Mouse (Mus musculus) adrenal gland, postnatal 10 days (tissue): ENCODE measurements around the gene Vps26c. TPM values are rescaled to one million over a fixed set of nuclear protein-coding genes. Genes with fewer than 3 reads are reported as not detected.

Experiments
- DNase-seq: peaks from one replicate; pipeline ENCODE4 v3.0.0; 2021; ENCODE audit warnings: mixed read lengths
- long read RNA-seq, 2 experiments: library from polyadenylated mRNA; stranded (forward); transcript quantifications; one replicate each; pipeline ENCODE4 v2.0.0; 2021
- total RNA-seq, 2 experiments: library from RNA; stranded (reverse); gene quantifications; 2 replicates each; pipeline ENCODE4 v1.2.3; 2021

The Vps26c gene
- total RNA-seq, result 10 to 100 TPM; 40.8 to 52.8 TPM
- long read RNA-seq, experiment 1, transcript Vps26c-201 (8 exons, 2,547 nt), result major isoform, 61 of 72 reads
- long read RNA-seq, experiment 1, partial matches to known transcripts, result 9 of 72 reads
- long read RNA-seq, experiment 1, other reads (novel, unspliced or antisense), result 2 of 72 reads
- long read RNA-seq, experiment 2, transcript Vps26c-201 (8 exons, 2,547 nt), result major isoform, 48 of 56 reads
- long read RNA-seq, experiment 2, partial matches to known transcripts, result 4 of 56 reads
- long read RNA-seq, experiment 2, other reads (novel, unspliced or antisense), result 4 of 56 reads

DNA sequence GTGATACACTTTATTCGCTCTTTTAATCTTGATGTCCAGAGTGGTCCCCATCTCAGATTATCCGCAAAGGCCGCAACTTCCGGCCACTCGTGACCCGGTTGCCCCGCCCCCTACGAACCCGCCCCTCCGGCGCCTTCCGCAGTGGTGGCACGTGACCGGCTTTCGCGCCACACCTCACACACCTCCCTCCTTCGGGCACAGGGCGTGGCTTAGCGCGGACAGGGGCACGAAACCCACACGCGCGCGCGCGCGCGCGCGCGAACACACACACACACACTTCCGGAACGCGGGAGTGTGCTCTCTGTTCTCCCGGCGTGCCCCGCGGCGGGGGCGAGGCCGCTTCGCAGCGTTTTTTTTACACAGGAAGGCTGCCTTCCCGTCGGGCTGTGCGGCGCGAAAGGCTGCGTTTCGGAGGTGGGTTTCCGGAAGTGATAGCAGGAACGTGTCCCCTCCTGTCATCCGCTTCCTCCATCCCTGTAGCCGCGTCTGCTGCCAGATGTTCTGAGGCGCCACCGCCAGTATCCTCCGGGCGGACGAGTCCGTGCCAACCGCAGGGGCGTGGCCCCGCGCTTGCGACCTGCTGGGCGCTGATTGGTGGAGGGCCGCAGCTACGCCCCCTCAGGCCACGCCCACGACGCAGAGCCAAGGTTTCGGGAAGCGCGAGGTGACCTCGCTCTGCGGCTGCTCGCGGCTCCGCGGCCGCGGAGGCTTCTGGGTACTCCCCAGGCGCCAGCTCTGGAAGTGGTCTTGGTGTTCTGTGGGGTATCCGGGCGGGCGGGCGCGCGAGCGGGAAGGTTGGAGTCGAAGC is at the start of gene Vps26c:
Vps26c (minus strand) TSS at position 487 of the 808 bp plus-strand sequence.
- DNase-seq, result peak; percentile 98

DNA sequence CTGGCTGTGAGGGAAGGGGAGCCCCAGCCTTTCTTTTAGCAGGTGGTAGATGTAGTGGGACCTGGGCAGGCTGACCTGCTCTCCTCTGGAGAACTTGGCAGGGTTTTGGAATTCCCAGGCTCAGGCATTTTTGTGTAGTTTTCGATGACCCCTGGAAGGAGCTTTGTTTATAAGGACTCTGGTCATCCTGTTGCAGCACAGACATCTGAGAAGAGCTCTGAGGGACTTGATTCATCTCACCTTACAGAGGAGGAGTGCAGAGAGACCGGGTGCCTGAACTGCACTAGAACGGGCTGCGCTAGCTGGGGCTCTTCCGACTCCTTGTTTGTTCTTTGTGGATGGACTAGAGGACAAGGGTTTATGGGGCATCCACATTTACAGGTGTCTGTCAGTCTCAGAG is 49.1 kb upstream of the Vps26c start:
- no peak for DNase-seq

DNA sequence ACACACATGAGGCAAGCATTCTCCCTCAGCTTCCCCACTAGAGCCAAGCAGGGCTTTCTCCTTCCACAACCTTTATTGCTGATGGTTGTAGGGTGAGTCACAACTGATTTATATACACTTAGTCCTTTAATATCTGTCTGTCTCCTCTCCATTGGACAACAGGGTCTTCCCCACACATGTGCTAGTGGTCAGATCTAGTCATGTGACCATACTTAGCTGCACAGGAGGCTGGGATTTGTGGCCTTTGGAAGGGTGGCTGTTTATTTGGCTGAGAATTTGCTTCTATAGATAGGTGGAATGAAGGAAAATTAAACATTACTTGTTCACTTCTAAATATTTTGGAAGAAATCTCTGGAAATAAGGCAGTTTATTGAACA is 48.1 kb upstream of the Vps26c start:
- DNase-seq, result no peak

DNA sequence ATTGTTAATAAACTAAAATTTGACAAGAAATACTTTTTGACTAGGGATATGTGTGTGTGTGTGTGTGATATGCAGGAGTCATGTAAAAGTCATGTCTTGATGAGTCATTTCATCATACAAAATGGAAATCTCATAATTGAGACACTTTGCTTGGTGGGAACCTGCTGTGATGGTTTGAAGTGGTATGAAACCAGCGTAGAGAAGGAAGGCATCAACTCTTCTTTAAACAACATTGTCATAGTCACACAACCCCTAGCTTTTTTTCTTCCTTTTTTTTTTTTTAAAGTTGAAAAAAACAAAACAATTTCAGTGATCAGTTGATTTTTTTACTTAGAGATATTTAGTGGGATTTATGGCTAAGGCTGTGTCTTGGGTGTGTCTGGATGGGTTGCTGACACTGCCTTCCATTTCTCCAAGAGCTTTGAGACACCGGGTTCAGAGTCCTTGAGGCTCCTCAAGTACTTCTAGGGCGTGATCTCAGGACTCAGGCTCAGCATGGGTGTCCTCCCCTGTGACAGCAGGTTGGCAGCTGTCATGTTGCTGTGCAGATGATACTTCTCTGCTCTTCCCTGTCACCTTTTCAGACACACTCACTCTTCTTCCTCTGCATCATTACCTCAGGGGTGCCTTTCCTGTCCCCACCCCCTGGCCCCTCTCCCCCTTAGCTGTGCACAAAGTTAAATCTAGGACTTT is 47.5 kb upstream of the Vps26c start:
- no peak for DNase-seq

DNA sequence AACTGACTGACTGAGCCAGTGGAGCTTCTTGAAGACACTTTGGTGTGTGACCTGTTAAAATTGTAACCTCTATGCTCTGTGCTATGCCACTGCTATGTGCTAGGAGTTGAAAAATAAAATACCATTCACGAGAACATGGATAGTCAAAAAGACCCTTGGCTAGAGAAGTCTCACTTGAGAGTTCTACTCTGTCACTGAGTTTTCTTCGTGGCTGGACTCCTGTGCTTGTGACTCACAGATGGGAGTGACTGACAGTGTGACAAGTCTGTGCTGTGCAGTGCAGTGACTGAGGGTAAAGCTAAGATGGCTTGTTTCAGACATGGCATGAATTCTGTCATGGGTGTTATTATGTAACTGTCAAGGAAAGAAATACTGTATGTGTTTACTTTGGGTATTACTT is 45.8 kb upstream of the Vps26c start:
- no peak for DNase-seq

DNA sequence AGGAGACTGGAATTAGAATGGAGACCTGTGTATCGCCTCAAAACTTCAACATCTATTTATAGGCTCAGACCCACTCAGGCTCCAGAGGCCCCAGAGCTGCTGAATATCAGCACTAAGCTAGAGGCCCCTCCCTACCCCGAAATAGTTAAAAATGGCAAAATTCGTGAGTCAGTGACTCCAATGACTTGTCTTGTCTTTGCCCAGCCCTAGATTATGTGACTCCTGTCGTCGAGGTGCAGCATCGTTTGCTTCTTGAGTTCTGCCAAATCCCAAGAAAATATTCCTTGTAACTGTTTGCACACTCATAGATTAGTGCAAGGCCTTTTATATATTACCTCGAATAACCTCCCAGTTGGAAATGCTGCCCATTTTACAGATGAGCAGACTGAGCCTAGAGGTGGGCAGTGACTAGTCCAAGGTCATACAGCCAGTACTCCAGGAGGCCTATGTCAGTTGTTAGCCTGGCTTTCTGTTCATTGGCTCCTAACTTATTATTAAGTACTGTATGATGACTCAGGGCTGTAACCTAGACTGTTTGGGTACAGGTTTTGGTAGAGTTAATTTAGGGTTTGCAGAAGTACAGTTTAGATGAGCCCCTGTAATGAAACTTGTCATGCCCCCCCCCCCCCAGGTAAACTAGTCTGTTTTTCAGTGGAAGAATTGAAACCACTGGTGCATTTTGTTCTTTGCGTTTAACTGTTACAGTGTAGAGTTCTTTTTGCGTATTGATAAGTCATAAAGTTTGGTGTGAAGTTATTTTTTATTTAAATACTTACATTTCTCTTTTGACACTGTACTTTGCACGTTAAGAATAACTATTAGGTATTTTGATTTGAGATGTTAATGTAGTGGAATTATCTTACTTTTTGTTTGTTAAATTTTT is 44.7 kb upstream of the Vps26c start:
- no peak for DNase-seq

DNA sequence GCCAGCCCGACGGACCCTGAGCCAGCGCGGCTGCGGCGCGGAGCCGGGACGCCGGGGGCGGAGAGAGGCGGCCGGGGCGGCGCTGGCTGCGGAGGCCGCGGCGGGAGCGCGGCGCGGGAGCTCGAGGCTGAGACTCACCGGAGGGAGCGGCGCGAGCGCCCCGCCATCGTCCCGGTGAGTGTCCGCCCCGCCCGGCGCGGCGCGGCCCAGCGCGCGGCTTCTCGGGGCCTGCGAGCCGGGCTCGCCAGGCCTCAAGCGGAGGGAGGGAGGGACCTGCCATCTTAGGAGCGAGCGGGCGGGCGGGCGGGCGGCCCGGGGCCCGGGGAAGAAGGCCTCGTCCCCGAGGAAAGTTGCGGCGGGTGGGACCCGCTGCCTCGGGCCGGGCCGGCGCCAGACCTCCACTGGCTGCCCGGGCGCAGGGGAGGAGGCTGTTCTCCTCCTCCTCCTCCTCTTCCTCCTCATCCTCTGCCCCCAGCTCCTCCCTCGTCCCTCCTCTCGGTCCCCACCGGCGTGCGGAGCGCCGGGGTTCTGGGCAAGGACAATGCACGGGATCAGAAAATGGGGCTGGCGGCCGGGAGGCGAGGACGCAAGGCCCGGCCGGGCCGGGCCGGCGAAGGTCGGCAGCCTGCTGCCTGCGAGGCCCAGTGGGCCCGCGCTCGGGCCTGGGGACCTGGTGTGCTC is 43.9 kb upstream of the Vps26c start:
- DNase-seq, result peak; percentile 76

DNA sequence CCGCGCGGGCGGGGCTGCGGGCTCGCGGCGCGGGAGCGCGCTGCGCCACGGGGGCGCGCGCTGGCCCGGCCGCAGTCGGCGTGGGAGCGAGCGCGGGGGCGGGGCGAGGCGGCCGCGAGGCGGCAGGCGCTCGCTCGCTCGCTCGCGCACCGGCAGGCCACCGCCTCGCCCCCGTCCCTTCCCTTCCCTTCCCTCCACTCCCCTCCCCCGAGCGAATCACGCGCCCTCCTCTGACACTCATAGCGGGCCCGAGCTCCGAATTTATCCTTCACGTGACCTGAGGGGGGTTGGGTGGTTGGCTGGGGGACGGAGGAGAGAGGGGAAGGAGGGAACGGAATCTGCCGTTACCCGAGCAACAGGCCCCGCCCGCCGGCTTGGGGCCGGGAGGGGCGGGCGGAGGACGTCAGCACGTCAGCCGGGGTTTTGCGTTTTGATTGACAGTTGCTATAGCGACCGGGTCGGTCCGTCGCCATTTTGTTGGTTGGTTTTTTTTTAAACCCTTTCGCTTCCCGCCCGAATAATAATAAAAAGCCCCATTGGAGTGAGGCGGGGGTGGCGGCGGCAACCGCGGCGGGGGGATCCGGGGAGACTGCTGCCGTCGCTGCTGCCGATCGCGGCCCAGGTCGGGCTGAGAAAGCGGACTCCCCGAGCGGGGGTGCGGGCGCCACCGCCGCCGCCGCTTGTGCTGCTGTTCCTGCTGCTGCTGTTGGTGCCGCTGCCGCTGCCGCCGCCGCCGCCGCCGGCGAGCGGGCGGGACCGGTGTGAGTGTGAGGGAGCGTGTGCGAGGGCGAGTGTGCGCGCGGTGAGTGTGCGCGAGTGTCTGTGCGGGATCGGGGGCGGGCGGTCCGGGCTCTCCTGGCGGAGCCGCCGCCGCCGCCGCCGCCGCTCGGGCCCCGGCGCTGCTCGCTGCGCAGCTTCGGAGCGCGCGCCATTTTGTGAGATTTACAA is 42.9 kb upstream of the Vps26c start, which contains the start of gene Dyrk1a:
Dyrk1a (plus strand) TSS at position 782 of the 948 bp plus-strand sequence.
- DNase-seq, result peak; percentile 99

DNA sequence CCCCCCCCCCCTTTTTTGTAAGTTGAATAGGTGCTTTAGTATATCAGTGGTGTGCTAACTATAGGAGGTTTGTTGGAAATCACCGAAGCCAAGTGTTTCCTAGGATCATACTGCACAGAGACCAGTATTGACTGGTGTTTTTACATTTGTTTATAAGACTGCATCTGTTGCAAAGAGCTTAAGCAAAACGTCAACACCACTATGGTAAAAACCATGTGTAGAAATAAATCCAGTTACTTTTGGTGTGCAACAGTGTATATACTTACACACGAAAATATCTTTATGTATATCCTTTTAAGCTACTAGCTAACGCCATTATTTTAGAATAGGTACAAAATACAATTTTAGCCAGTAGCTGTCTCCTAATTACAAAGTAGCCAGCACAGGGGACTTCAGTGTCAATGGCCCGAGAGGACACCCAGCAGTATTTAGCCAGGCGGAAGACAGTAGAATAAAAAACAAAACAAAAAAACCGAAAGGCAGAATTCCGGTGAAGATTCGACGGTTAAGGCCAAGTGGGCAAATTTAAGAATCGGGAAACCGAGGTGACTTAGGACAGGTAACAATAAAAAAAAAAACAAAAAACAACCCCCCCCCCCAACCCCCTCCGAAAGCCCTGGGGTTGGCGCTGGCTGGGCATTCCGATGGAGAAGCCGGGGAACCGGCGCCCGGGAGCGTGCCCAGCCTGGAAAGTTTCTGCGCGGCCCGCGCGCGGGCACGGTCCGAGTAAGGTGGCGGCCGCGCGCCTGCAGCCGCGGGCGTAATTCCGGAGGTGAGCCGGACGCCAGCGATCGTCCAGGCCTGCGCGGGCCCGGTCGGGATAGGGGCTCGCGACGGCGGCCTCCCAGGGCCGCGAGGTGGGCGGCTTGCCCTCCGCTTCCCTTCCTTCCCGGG is 42.0 kb upstream of the Vps26c start:
- DNase-seq, result no peak

DNA sequence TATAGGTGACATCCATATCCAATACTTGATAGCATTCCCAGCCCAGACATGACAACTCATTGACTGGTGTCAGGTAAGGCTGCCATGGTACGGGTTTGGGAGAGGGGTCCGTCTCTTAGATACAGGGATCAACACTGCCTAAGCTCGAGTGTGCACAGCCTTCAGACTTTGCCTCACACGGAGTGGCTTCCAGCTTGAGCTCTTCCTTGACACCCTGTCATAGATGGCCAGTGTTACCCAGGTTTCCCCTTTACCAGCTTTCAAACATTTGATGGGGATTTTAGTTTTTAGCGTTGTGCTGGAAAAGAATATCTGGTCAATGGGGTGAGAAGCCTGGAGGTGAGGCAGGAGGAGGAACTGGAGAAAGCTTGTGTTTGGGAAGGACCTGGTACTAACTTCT is 41.1 kb upstream of the Vps26c start:
- no peak for DNase-seq

DNA sequence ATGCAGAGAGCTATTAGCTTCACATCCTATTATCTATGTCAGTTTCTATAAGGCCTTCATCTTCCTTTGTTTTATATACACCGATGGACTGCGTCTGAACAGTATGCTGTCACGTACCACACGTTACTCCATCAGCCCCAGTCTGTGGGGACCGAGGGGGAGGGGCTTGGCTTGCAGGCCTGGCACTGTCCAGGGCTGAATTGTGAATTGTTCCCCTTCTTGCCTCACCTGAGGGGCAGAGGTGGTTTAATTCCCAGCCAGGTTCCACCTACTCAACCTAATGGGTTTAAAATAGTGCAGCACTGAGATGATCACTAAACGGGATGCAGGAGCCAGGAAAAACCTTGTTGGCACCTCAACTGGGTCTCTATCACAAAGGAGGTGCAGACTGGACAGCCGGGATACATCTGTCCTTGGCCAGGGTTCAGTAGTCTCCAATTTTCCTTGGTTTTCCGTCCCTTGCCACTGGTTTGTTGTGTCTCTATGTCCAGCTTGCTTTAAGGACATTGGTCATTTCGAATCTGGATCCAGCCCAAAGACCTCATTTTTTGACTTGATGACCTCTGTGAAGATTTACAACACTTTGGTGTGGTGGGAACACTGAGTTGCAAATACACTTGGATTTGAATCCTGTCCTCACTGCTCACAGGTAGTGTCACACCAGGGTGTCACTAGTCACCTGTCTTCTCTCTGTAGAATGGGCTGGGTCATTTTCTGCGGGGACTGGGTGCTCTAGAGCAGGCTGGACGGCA is 40.4 kb upstream of the Vps26c start:
- peak; percentile 40 for DNase-seq

DNA sequence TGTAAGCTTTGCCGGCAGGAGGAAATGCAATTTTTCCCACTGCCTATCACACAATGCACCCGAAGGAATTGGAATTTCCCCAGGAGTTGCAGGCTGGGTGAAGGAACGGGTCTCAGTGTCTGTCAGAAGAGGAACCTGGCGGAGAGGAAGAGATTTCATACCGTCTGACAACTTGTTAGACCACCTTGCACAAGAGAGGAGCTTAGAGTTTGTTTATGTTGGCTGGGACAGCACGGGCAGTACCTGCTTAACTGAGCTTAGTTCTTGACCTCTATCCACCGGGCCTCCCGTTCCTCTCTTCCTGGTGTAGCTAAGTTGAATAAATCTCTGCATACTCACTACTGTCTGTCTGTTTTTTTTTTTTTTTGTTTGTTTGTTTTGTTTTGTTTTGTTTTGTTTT is 39.5 kb upstream of the Vps26c start:
- DNase-seq, result no peak

DNA sequence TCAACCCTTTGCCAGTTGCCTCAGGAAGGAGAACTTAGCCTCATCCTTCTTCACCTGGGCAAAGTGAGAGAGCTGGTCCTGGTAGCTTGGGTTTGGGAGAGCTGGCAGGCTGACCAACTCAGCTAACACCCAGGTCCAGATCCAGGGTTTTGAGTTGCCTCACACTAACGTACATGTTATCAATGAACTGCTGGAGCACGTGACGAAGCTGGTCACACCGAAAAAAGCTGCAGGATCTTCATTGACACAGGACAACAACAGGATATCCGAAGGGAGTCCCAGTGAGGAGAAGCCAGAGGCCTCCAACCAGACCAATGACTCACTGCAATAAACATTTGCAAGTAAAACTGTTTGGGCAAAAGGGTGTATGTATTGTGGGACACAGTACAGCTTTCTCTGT is 34.0 kb upstream of the Vps26c start:
- DNase-seq, result no peak

DNA sequence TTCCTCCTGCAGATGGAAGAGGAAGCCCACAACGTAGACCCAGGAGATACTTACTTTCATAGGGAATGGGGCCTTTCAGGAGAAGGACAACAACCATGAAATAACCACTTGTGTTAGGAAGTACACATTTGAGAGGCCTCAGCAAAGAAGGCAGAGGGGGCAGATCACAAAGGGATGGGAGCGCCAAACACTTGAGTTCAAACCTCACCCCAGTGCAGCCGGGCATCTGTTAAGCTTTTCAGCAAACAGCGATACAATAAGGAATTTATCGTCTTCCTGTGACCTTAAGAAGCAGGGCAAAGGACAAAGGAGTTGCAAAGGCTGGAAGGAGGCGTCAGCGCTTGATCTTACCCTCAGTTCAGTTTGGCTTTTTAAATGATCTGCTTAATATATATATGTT is 33.2 kb upstream of the Vps26c start:
- DNase-seq, result no peak

DNA sequence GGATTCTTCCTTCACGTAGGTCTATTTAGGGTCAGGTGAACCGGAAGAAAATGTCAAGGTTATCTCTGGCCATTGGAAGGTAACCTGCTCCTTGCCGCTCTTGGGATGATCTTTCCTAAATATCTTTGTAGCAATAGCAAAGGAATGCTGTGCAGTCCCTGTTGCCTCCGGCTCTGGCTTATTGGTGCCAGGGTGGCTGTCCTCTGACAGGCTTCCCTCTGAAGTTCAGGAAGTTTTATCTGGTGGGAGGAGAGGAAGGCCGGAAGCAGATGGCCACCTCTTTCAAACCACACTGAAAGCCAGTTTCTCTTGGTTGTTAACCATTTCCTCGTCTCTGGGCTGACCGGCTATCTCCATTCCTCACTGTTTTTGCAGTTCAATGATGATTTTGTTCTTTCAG is 32.7 kb upstream of the Vps26c start:
- DNase-seq, result no peak

DNA sequence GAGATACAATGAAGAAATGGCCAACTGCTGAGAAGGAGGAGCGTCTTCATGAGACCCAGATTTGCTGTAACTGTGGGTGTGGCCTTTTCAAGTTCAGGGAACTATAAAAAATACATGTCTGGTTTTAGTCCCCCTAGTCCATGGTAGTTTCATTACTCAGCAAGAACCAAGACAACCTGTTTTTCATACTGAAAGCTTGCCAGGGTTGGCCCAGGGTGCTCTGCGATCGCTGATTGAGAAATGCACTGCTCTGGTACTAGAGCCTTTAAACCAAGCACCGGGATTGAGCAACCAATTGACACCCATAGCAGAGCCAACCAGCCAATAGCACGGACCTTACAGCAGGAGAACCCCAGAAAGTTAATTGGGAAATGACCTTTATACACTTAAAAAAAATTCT is 29.6 kb upstream of the Vps26c start:
- peak; percentile 51 for DNase-seq

DNA sequence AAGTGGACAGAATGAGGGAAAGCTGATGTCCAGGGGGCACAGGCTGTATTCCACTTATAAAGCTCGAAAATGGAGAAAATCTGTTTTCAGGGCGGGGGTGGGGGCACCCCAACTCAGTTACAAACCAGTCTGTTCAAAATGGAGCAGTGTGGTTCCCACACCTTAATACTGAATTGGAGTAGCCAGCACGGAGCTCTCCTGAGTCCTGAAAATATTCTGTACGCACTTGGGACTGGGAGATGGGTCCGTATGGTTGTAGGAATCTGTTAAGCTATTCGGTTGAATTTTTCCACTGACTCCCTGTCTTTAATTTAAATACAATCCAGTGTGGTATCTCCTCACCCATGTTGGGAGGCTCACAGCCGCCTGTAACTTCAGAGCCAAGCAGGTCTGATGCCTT is 28.7 kb upstream of the Vps26c start:
- DNase-seq, result no peak

DNA sequence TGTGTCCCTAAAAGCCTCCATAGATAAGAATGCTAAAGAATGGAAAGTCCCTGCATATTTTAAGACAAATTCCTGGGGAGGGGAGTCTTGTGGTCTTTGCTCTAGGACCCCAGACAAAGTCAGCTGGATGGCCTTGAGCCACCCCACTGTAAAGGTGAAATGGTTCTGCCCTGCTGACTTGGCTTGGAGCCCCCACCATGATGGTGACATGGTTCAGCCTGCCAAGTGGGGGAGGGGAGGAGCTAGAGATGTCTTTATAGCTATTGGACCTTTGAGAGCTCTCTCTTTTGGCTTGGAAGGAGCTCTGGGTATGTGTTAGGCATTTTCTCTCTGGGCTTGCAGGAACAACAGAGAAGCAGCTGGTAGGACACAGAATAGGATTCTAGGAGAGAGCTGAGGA is 25.3 kb upstream of the Vps26c start:
- DNase-seq, result peak; percentile 42

DNA sequence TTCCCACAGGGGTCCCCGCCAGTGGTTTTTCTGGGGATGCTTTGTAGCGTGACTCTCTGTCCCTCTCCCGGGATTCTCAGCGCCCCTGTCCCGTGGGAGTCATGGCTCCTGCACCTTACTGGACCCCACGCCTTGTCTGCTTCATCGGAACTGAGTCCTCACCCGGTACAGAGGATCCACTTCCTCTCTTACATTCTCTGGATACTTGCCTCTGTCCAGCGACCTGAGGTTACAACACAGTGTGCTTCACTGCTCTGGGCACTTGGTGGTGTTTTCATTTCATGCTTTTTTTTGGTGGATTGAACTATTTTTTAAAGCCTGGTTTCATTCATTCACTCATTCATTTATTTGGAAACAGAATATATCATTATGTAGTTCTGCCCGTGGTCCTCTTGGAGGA is 23.2 kb upstream of the Vps26c start:
- DNase-seq, result no peak
